Mouse (Mus musculus): ENCODE measurements at regions not wholly inside any gene's neighbourhood (a gene's known extent, or its start where the extent isn't known, plus 50 kb on each side); places are given as distances from the start of the nearest gene placed in this dataset.

DNA sequence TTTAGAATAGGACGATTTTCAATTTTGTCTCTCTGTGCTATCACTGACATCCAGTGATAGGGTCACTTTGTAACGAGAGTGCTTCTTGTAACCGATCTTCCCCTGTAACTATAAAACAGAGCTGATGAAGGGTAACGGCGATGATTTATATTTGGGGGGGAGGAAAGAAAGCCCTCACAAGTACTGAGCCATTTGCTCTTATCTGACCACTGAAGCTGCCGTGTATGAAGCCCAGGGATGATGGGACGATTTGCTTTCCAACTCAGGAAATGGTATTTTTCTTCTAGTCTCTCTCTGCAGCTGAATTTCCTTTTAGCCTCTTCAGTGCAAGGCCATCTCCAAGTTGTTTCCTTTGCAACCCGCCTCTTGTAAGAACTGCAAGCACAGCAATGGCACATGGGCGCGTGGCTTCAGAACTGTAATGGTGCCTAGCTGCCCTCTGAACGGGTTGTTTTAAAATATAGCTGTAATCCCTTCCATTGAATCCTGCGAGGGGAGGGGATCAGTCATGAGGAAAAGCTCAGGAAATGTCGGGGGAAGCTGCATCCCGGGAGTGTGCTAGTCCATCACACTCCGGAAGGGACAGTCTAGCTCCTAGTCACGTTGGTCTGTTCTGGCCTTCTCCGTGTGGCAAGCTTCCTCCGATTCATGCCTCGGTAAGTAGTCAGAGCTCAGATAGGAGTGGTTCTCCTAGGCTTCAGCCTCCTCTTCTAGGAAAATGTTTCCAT lies 194.1 kb downstream of the Gm13691 start:
- Histone ChIP-seq H3K27ac (no peak overlapping the region), H3K4me3 (no peak overlapping the region; the same call in 1 of the 2 replicates)
- no peak for TF ChIP-seq CTCF (IDR thresholded peaks at IDR 0.05)
- intact Hi-C loops (cut with DNase I), result no loop called here
- no peak for DNase-seq (ENCODE audit: extremely low spot score in 1 of 2, low spot score in 2 of 2)

DNA sequence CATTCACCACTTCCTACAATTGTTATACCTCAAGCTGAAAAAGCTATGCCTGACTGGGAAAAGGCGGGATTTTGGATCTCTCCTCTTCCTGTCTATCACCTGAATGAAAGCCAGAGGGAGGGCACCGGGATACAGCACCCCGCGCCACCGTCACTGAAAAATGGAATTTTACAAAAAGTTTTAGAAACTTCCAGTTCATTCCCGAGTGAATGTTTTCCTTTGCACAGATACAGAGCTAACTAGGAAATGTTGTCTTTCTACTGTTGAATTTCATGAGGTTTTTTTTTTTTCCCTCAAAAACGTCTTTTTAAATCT lies 194.6 kb downstream of the Gm13691 start:
- DNase-seq (ENCODE audit: extremely low spot score in 1 of 2, low spot score in 2 of 2), result no peak
- Histone ChIP-seq H3K27ac (no peak overlapping the region), H3K4me3 (no peak overlapping the region)
- intact Hi-C loops (cut with DNase I), result no loop called here
- no peak for TF ChIP-seq CTCF (IDR thresholded peaks at IDR 0.05)

GRCm38 (mm10) chr2:84186126-84186701 lies 195.9 kb downstream of the Gm13691 start:
- no peak for DNase-seq (ENCODE audit: extremely low spot score in 1 of 2, low spot score in 2 of 2)
- Histone ChIP-seq H3K27ac (no peak overlapping the region), H3K4me3 (no peak overlapping the region)
- intact Hi-C loops (cut with DNase I), result no loop called here
- peak; percentile 18 for TF ChIP-seq CTCF (IDR thresholded peaks at IDR 0.05)

DNA sequence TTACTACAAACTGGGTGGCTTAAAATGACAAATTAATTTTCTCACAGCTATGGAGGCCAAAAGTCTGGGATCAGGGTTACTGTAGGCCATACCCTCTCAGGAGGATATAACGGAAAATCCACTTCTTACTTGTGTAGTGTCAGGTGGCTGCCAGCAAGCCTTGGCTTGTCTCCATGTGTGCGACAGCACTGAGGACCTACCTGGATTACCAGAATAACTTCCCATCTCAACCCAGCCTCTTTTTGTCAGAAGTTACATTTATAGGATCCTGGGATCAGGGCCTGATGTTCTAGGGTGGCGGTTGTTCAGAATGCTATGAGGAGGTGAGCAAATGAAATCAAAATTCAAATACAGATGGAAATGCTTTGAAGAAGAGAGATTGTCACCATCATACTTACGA lies 197.1 kb downstream of the Gm13691 start:
- intact Hi-C loops (cut with DNase I), result no loop called here
- TF ChIP-seq CTCF (IDR thresholded peaks at IDR 0.05), result no peak
- no peak overlapping the region for H3K4me3 ChIP-seq
- no peak for DNase-seq (ENCODE audit: extremely low spot score in 1 of 2, low spot score in 2 of 2)
- H3K27ac ChIP-seq, result no peak overlapping the region

DNA sequence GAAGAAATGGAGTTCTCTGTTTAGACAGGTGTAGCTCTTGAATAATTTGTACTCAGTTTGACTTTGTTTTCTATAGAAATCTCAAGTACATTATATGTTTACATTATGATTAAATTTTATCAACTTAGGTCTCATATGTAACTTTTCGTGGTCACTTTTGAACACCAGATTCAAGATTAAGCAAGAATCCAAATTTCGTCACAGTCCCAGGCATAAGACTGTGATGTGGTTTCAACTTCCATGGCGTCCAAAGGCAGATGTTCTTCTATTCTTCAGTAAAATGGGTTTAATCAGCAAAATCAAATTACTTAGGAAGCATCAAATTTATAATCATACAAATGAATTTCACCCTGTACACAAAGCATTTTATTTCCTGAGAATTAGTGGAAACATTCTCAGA lies 198.9 kb downstream of the Gm13691 start:
- no peak for DNase-seq (ENCODE audit: extremely low spot score in 1 of 2, low spot score in 2 of 2)
- H3K27ac ChIP-seq, result no peak overlapping the region
- intact Hi-C loops (cut with DNase I), result no loop called here
- no peak overlapping the region for H3K4me3 ChIP-seq
- TF ChIP-seq CTCF (IDR thresholded peaks at IDR 0.05), result no peak

- H3K4me3 ChIP-seq, result no peak overlapping the region
- H3K27ac ChIP-seq, result no peak overlapping the region
- no peak for DNase-seq (ENCODE audit: extremely low spot score in 1 of 2, low spot score in 2 of 2)
- intact Hi-C loops (cut with DNase I), result no loop called here
- no peak for TF ChIP-seq CTCF (IDR thresholded peaks at IDR 0.05)
Measured at GRCm38 (mm10) chr2:84217116-84217515, 208.1 kb downstream of the Calcrl start.

DNA sequence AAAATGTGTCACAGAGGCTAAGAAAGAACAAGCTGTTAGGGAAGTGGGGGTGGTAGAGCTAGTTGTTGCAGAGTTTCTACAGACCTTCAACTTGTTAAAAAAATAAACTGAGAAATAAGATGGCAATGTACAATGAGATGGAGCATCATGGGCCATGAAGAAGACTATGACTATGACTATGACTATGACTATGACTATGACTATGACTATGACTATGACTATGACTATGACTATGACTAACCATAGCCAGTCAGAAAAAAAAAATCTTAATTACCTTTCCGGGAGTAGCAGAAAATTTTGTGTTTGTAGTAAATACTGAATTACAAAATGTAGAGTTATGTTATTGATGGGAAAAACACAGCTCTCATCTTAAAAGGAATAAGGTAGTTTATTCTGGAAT lies 203.2 kb downstream of the Calcrl start:
- intact Hi-C loops (cut with DNase I), result no loop called here
- TF ChIP-seq CTCF (IDR thresholded peaks at IDR 0.05), result no peak
- no peak overlapping the region for H3K27ac ChIP-seq
- no peak for DNase-seq (ENCODE audit: extremely low spot score in 1 of 2, low spot score in 2 of 2)
- no peak overlapping the region for H3K4me3 ChIP-seq

- no peak overlapping the region for H3K27ac ChIP-seq
- TF ChIP-seq CTCF (IDR thresholded peaks at IDR 0.05), result no peak
- intact Hi-C loops (cut with DNase I), result no loop called here
- no peak overlapping the region for H3K4me3 ChIP-seq
- DNase-seq (ENCODE audit: extremely low spot score in 1 of 2, low spot score in 2 of 2), result no peak
Measured at GRCm38 (mm10) chr2:84229777-84230176, 195.4 kb downstream of the Calcrl start.

DNA sequence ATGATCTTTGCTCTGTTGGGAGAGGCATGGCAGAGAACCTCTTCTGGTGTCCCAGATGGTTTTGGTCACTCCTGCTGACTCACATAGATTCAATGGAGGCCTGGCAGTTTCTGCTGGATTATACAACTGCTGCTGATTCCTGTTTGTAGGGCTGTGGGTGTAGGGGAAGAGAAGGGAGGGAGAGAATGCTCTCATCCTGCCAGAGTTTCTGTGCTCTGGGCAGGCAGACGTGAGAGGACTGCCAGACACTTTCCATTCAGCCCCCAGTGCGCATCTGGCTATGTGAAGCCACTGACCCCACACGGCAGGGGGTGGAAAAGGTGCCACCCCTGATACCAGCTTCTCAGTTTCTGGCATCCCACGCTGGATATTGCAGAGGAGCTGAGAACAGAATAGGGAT lies 189.6 kb downstream of the Calcrl start:
- DNase-seq (ENCODE audit: extremely low spot score in 1 of 2, low spot score in 2 of 2), result no peak
- H3K27ac ChIP-seq, result no peak overlapping the region
- no peak for TF ChIP-seq CTCF (IDR thresholded peaks at IDR 0.05)
- intact Hi-C loops (cut with DNase I), result no loop called here
- no peak overlapping the region for H3K4me3 ChIP-seq

GRCm38 (mm10) chr2:84241244-84241643 lies 184.0 kb downstream of the Calcrl start:
- Histone ChIP-seq H3K27ac (no peak overlapping the region), H3K4me3 (no peak overlapping the region)
- intact Hi-C loops (cut with DNase I), result no loop called here
- TF ChIP-seq CTCF (IDR thresholded peaks at IDR 0.05), result no peak
- no peak for DNase-seq (ENCODE audit: extremely low spot score in 1 of 2, low spot score in 2 of 2)

DNA sequence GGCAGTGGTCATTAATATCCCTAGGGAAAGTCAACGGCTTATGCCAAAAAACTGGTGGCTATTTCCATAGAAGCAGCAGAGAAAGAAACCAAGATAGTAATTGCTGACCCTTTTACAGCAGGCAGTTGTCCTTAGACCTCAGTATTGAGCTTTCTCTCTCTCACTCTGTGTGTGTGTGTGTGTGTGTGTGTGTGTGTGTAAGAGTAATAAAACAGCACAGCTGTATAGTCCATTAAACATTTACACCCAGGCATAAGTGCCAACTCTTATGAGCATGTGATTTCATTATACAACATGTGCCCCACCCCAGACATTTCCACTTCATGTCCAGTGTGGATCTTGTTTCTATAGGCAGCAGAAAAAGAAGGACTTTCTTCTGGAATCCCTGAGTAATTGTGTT lies 183.2 kb downstream of the Calcrl start:
- no peak for DNase-seq (ENCODE audit: extremely low spot score in 1 of 2, low spot score in 2 of 2)
- TF ChIP-seq CTCF (IDR thresholded peaks at IDR 0.05), result no peak
- Histone ChIP-seq H3K4me3 (no peak overlapping the region), H3K27ac (no peak overlapping the region)
- intact Hi-C loops (cut with DNase I), result no loop called here

- no peak for TF ChIP-seq CTCF (IDR thresholded peaks at IDR 0.05)
- Histone ChIP-seq H3K27ac (no peak overlapping the region), H3K4me3 (no peak overlapping the region)
- intact Hi-C loops (cut with DNase I), result no loop called here
- DNase-seq (ENCODE audit: extremely low spot score in 1 of 2, low spot score in 2 of 2), result no peak
Measured at GRCm38 (mm10) chr2:84245900-84246299, 179.3 kb downstream of the Calcrl start.

- no peak for TF ChIP-seq CTCF (IDR thresholded peaks at IDR 0.05)
- no peak overlapping the region for H3K4me3 ChIP-seq
- DNase-seq (ENCODE audit: extremely low spot score in 1 of 2, low spot score in 2 of 2), result no peak
- H3K27ac ChIP-seq, result no peak overlapping the region
- intact Hi-C loops (cut with DNase I), result no loop called here
Measured at GRCm38 (mm10) chr2:84246562-84246961, 178.6 kb downstream of the Calcrl start.

Measured in left cerebral cortex, adult 2 months (tissue).